Mouse (Mus musculus): Measurements from ENCODE around the gene Pde2a.

- no peak for TF ChIP-seq CTCF (IDR thresholded peaks at IDR 0.05)
- no peak for TF ChIP-seq POLR2A (IDR thresholded peaks at IDR 0.05; ENCODE audit: insufficient read depth, low read depth, low read length)
- TF ChIP-seq EP300 (IDR thresholded peaks at IDR 0.05; ENCODE audit: insufficient read depth, low read depth, low read length) = no peak
Measured at GRCm38 (mm10) chr7:101378285-101378684, 43.2 kb upstream of the Pde2a start.
